Mouse (Mus musculus) liver, embryonic 15.5 days (tissue): ENCODE data around the gene Zfhx3. TPM values are rescaled to one million over a fixed set of nuclear protein-coding genes. Genes with fewer than 3 reads are reported as not detected.

Source experiments
- ATAC-seq: fragments of 200-750 bp; cut with Nextera tagmentation; 2 replicates; pipeline ENCODE4 v1.8.0; 2017; ENCODE audit warnings: moderate number of reproducible peaks, mild to moderate bottlenecking, moderate library complexity; ENCODE audit not compliant: insufficient read depth
- H3K27ac ChIP-seq: fragments of 300-500 bp; sonication (generic); replicated peaks from 2 replicates; pipeline ENCODE4 v1.5.1; 2015; ENCODE audit warnings: mild to moderate bottlenecking, inconsistent platforms
- H3K27me3 ChIP-seq: fragments of 300-500 bp; sonication (generic); 2 replicates; pipeline ENCODE4 v1.6.1; 2015; ENCODE audit warnings: mild to moderate bottlenecking, inconsistent platforms
- H3K36me3 ChIP-seq: fragments of 300-500 bp; sonication (generic); replicated peaks from 2 replicates; pipeline ENCODE4 v1.6.1; 2015; ENCODE audit warnings: moderate library complexity, mild to moderate bottlenecking, inconsistent platforms
- H3K4me1 ChIP-seq: fragments of 300-500 bp; sonication (generic); replicated peaks from 2 replicates; pipeline ENCODE4 v1.6.1; 2015; ENCODE audit warnings: inconsistent platforms
- H3K4me2 ChIP-seq: fragments of 300-500 bp; sonication (generic); 2 replicates; pipeline ENCODE4 v1.6.1; 2015; ENCODE audit warnings: moderate library complexity, mild to moderate bottlenecking, inconsistent platforms
- H3K4me3 ChIP-seq: fragments of 300-500 bp; sonication (generic); replicated peaks from 2 replicates; pipeline ENCODE4 v1.5.1; 2015; ENCODE audit warnings: mild to moderate bottlenecking, inconsistent platforms
- H3K9ac ChIP-seq: fragments of 300-500 bp; sonication (generic); 2 replicates; pipeline ENCODE4 v1.6.1; 2015; ENCODE audit warnings: moderate library complexity, mild to moderate bottlenecking, inconsistent platforms
- H3K9me3 ChIP-seq: fragments of 300-500 bp; sonication (generic); replicated peaks from 2 replicates; pipeline ENCODE4 v1.6.1; 2016; ENCODE audit warnings: inconsistent platforms
- WGBS: fragments of 180-500 bp; shearing (Covaris S2); methylation state at CpG from one replicate; pipeline ENCODE4 v1.1.7; 2015; ENCODE audit warnings: mixed read lengths; ENCODE audit not compliant: insufficient replicate concordance; 5-methylcytosine and 5-hydroxymethylcytosine counted together
- polyA plus RNA-seq: library from polyadenylated mRNA; unstranded; fragments of >200 nt; fragmentation: Nextera tagmentation; extraction: Ambion mirVana; gene quantifications from 2 replicates; pipeline ENCODE4 v1.2.1, GENCODE M21; 2015

The Zfhx3 gene
- polyA plus RNA-seq, 1 experiment from 2014 or later = 1.0 TPM

- no peak overlapping the region for H3K4me2 ChIP-seq
- H3K36me3 ChIP-seq = peaks cover 12% of the 10 kb centered on the region
- H3K4me3 ChIP-seq = no peak overlapping the region
- H3K27ac ChIP-seq = no peak overlapping the region
- no peak overlapping the region for H3K9ac ChIP-seq
- H3K9me3 ChIP-seq = no peaks in the 10 kb centered on the region
- ATAC-seq = no peak
- H3K4me1 ChIP-seq = no peaks in the 10 kb centered on the region; the same call in 1 of the 2 replicates
- H3K27me3 ChIP-seq = no peaks in the 10 kb centered on the region
- WGBS = 35% methylated on average over 6 of the region's 6 CpGs
Measured at GRCm38 (mm10) chr8:108788156-108788761, 845.8 kb downstream of the Zfhx3 start.

- Histone ChIP-seq H3K4me2 (no peak overlapping the region), H3K27me3 (no peaks in the 10 kb centered on the region), H3K9ac (no peak overlapping the region), H3K4me3 (no peak overlapping the region), H3K27ac (no peak overlapping the region), H3K36me3 (peaks cover 17% of the 10 kb centered on the region), H3K4me1 (no peaks in the 10 kb centered on the region; the same call in 1 of the 2 replicates), H3K9me3 (no peaks in the 10 kb centered on the region)
- no peak for ATAC-seq
- WGBS = 78% methylated on average over 10 of the region's 10 CpGs
Measured at GRCm38 (mm10) chr8:108788762-108789157, 846.3 kb downstream of the Zfhx3 start.

GRCm38 (mm10) chr8:108790559-108791293 lies 848.3 kb downstream of the Zfhx3 start:
- H3K9ac ChIP-seq = no peak overlapping the region
- H3K4me1 ChIP-seq = no peaks in the 10 kb centered on the region; the same call in 1 of the 2 replicates
- no peak overlapping the region for H3K4me3 ChIP-seq
- H3K36me3 ChIP-seq = peaks cover 35% of the 10 kb centered on the region
- no peaks in the 10 kb centered on the region; the same call in 1 of the 2 replicates for H3K9me3 ChIP-seq
- H3K27me3 ChIP-seq = no peaks in the 10 kb centered on the region
- H3K27ac ChIP-seq = no peak overlapping the region
- no peak for ATAC-seq
- WGBS = 65% methylated on average over 14 of the region's 14 CpGs
- H3K4me2 ChIP-seq = no peak overlapping the region

- Histone ChIP-seq H3K27me3 (no peaks in the 10 kb centered on the region), H3K4me2 (no peak overlapping the region), H3K4me1 (peaks cover 6% of the 10 kb centered on the region; the same call in 1 of the 2 replicates), H3K27ac (no peak overlapping the region), H3K4me3 (no peak overlapping the region), H3K36me3 (peaks cover 37% of the 10 kb centered on the region), H3K9ac (no peak overlapping the region), H3K9me3 (no peaks in the 10 kb centered on the region; the same call in 1 of the 2 replicates)
- 68% methylated on average over 3 of the region's 3 CpGs for WGBS
- ATAC-seq = no peak
Measured at GRCm38 (mm10) chr8:108796076-108796475, 853.6 kb downstream of the Zfhx3 start.

- Histone ChIP-seq H3K27ac (no peak overlapping the region), H3K4me2 (no peak overlapping the region), H3K4me1 (peaks cover 6% of the 10 kb centered on the region; the same call in 1 of the 2 replicates), H3K4me3 (no peak overlapping the region), H3K27me3 (no peaks in the 10 kb centered on the region), H3K9ac (no peak overlapping the region), H3K9me3 (no peaks in the 10 kb centered on the region; the same call in 1 of the 2 replicates), H3K36me3 (peaks cover 37% of the 10 kb centered on the region)
- WGBS = 58% methylated on average over 3 of the region's 3 CpGs
- no peak for ATAC-seq
Measured at GRCm38 (mm10) chr8:108796882-108797281, 854.4 kb downstream of the Zfhx3 start.

GRCm38 (mm10) chr8:108798012-108798411 lies 855.6 kb downstream of the Zfhx3 start:
- Histone ChIP-seq H3K27me3 (no peaks in the 10 kb centered on the region), H3K9me3 (no peaks in the 10 kb centered on the region; the same call in 1 of the 2 replicates), H3K4me1 (peaks cover 6% of the 10 kb centered on the region; the same call in 1 of the 2 replicates), H3K27ac (no peak overlapping the region), H3K36me3 (peaks cover 27% of the 10 kb centered on the region), H3K4me3 (no peak overlapping the region), H3K4me2 (no peak overlapping the region), H3K9ac (no peak overlapping the region)
- ATAC-seq = no peak
- WGBS = 74% methylated on average over 12 of the region's 12 CpGs

- Histone ChIP-seq H3K9me3 (no peaks in the 10 kb centered on the region; the same call in 1 of the 2 replicates), H3K27me3 (no peaks in the 10 kb centered on the region), H3K36me3 (peaks cover 15% of the 10 kb centered on the region), H3K4me1 (peaks cover 6% of the 10 kb centered on the region; the same call in 1 of the 2 replicates), H3K27ac (no peak overlapping the region), H3K9ac (no peak overlapping the region), H3K4me3 (no peak overlapping the region), H3K4me2 (no peak overlapping the region)
- peak; percentile 37; the same call in 1 of the 2 replicates for ATAC-seq
- WGBS = 60% methylated on average over 6 of the region's 6 CpGs
Measured at GRCm38 (mm10) chr8:108799250-108799649, 856.8 kb downstream of the Zfhx3 start.

- Histone ChIP-seq H3K9me3 (no peaks in the 10 kb centered on the region), H3K27ac (no peak overlapping the region), H3K36me3 (peaks cover 5% of the 10 kb centered on the region; the same call in 1 of the 2 replicates), H3K27me3 (no peaks in the 10 kb centered on the region), H3K9ac (no peak overlapping the region), H3K4me2 (no peak overlapping the region), H3K4me3 (no peak overlapping the region), H3K4me1 (peaks cover 6% of the 10 kb centered on the region; the same call in 1 of the 2 replicates)
- no peak for ATAC-seq
- 76% methylated on average over 15 of the region's 15 CpGs for WGBS
Measured at GRCm38 (mm10) chr8:108800357-108800756, 857.9 kb downstream of the Zfhx3 start.

GRCm38 (mm10) chr8:108803017-108803416 lies 860.6 kb downstream of the Zfhx3 start:
- Histone ChIP-seq H3K4me3 (no peak overlapping the region), H3K4me1 (peaks cover 6% of the 10 kb centered on the region; the same call in 1 of the 2 replicates), H3K36me3 (no peaks in the 10 kb centered on the region; the same call in 1 of the 2 replicates), H3K27ac (no peak overlapping the region), H3K27me3 (no peaks in the 10 kb centered on the region), H3K9ac (no peak overlapping the region), H3K4me2 (no peak overlapping the region), H3K9me3 (no peaks in the 10 kb centered on the region)
- WGBS = 72% methylated on average over 6 of the region's 6 CpGs
- no peak for ATAC-seq

GRCm38 (mm10) chr8:108811694-108812093 lies 869.2 kb downstream of the Zfhx3 start:
- Histone ChIP-seq H3K27ac (no peak overlapping the region), H3K4me2 (no peak overlapping the region), H3K9me3 (no peaks in the 10 kb centered on the region), H3K36me3 (no peaks in the 10 kb centered on the region), H3K4me1 (no peaks in the 10 kb centered on the region), H3K27me3 (no peaks in the 10 kb centered on the region), H3K9ac (no peak overlapping the region), H3K4me3 (no peak overlapping the region)
- 82% methylated on average over 10 of the region's 10 CpGs for WGBS
- no peak for ATAC-seq

- Histone ChIP-seq H3K4me3 (no peak overlapping the region), H3K4me1 (no peaks in the 10 kb centered on the region), H3K36me3 (no peaks in the 10 kb centered on the region), H3K4me2 (no peak overlapping the region), H3K27me3 (no peaks in the 10 kb centered on the region), H3K27ac (no peak overlapping the region), H3K9me3 (no peaks in the 10 kb centered on the region), H3K9ac (no peak overlapping the region)
- ATAC-seq = no peak
- 74% methylated on average over 12 of the region's 12 CpGs for WGBS
Measured at GRCm38 (mm10) chr8:108813375-108813774, 870.9 kb downstream of the Zfhx3 start.
